8 mouse cellular contexts compared by ENCODE assay signal in genomic region chr1:59719900-59720299, GRCm38 (mm10). TPM values are rescaled to one million over a fixed set of nuclear protein-coding genes. Genes with fewer than 3 reads are reported as not detected.
A peak's percentile ranks its signal among the peaks of the same experiment; 100 is the strongest.
DNase-seq lines count a peak whose midpoint lies in the region.

No protein-coding gene starts in this region.

- intact Hi-C loops in left cerebral cortex, postnatal 14 days (cut with DNase I): no loop called here
- intact Hi-C loops in left cerebral cortex, postnatal 4 days (cut with DNase I): no loop called here

- DNase-seq in adrenal gland, postnatal 10 days: peak; percentile 21
- no peak for DNase-seq in adrenal gland, postnatal 4 days (ENCODE audit: low spot score in 2 of 2)
- peak; percentile 37 to 71 for DNase-seq in left cerebral cortex, postnatal 14 days (ENCODE audit: low spot score in 2 of 2)
- DNase-seq in left cerebral cortex, postnatal 4 days: no peak
- peak; percentile 70 for DNase-seq in R1 (ENCODE audit: low read depth, low spot score)
- peak; percentile 68 for DNase-seq in induced T-regulatory cell, adult 2 months (ENCODE audit: low read depth)
- peak; percentile 13 for DNase-seq in telencephalon, adult 2 months (ENCODE audit: low read depth, low spot score)
- no peak for DNase-seq in right cerebral cortex, postnatal 25 days

RNA-seq across cellular contexts. Expression of gene Nop58, which starts 35.1 kb away (rescaled TPM):
- 100 to 1,000 TPM; 114 to 126 TPM for total RNA-seq in adrenal gland, postnatal 10 days (2021)
- total RNA-seq in adrenal gland, postnatal 4 days (2021): 100 to 1,000 TPM; 146 to 164 TPM
- 10 to 100 TPM; 49.7 to 51.6 TPM for total RNA-seq in left cerebral cortex, postnatal 14 days (2021)
- 100 to 1,000 TPM in 1 of 2 experiments, 10 to 100 TPM in 1; 96.8 to 112 TPM for total RNA-seq in left cerebral cortex, postnatal 4 days (2021)

RNA-seq across cellular contexts. Expression of gene Bmpr2, which starts 43.3 kb away (rescaled TPM):
- total RNA-seq in adrenal gland, postnatal 10 days (2021): 10 to 100 TPM; 49.2 to 55.0 TPM
- total RNA-seq in adrenal gland, postnatal 4 days (2021): 10 to 100 TPM; 66.6 to 70.0 TPM
- total RNA-seq in left cerebral cortex, postnatal 14 days (2021): 100 to 1,000 TPM; 103 to 108 TPM
- total RNA-seq in left cerebral cortex, postnatal 4 days (2021): 100 to 1,000 TPM in 1 of 2 experiments, 10 to 100 TPM in 1; 99.7 to 104 TPM

RNA-seq across cellular contexts. Expression of gene Sumo1, which starts 49.3 kb away (rescaled TPM):
- 100 to 1,000 TPM; 105 to 125 TPM for total RNA-seq in adrenal gland, postnatal 10 days (2021)
- 100 to 1,000 TPM; 158 to 163 TPM for total RNA-seq in adrenal gland, postnatal 4 days (2021)
- total RNA-seq in left cerebral cortex, postnatal 14 days (2021): 100 to 1,000 TPM; 103 to 110 TPM
- 100 to 1,000 TPM; 104 to 111 TPM for total RNA-seq in left cerebral cortex, postnatal 4 days (2021)

Comparison
In these comparisons a context has a peak if more than half of its experiments do, and no peak if none do; other contexts are left out.
1. DNase-seq: peak in adrenal gland, postnatal 10 days (single experiment), left cerebral cortex, postnatal 14 days (2 of 2), R1 (single experiment), induced T-regulatory cell, adult 2 months (single experiment) and telencephalon, adult 2 months (single experiment); none in adrenal gland, postnatal 4 days (0 of 2), left cerebral cortex, postnatal 4 days (single experiment) and right cerebral cortex, postnatal 25 days (single experiment).